Mouse (Mus musculus): ENCODE data around the gene Gm17334.

Gm17334 gene

GRCm38 (mm10) chr11:53796409-53797151, 23.6 kb upstream of the Gm17334 start:
- DNase-seq (ENCODE audit: low read depth, low spot score) = no peak

GRCm38 (mm10) chr11:53795813-53796212, 22.8 kb upstream of the Gm17334 start:
- peak; percentile 13 for DNase-seq (ENCODE audit: low read depth, low spot score)

GRCm38 (mm10) chr11:53794671-53795557, 21.9 kb upstream of the Gm17334 start:
- DNase-seq (ENCODE audit: low read depth, low spot score) = peak; percentile 79

- peak; percentile 14 for DNase-seq (ENCODE audit: low read depth, low spot score)
Observed at GRCm38 (mm10) chr11:53794015-53794414, 21.0 kb upstream of the Gm17334 start.

- DNase-seq (ENCODE audit: low read depth, low spot score) = no peak
Observed at GRCm38 (mm10) chr11:53792986-53793385, 20.0 kb upstream of the Gm17334 start.

- DNase-seq (ENCODE audit: low read depth, low spot score) = no peak
Observed at GRCm38 (mm10) chr11:53789277-53789676, 16.3 kb upstream of the Gm17334 start.

- DNase-seq (ENCODE audit: low read depth, low spot score) = no peak
Observed at GRCm38 (mm10) chr11:53788196-53788595, 15.2 kb upstream of the Gm17334 start.

GRCm38 (mm10) chr11:53786058-53787031, 13.4 kb upstream of the Gm17334 start:
- DNase-seq (ENCODE audit: low read depth, low spot score) = peak; percentile 50

GRCm38 (mm10) chr11:53785311-53785936, 12.4 kb upstream of the Gm17334 start:
- peak; percentile 69 for DNase-seq (ENCODE audit: low read depth, low spot score)

- no peak for DNase-seq (ENCODE audit: low read depth, low spot score)
Observed at GRCm38 (mm10) chr11:53783288-53783687, 10.3 kb upstream of the Gm17334 start.

GRCm38 (mm10) chr11:53781964-53782363, 9.0 kb upstream of the Gm17334 start:
- DNase-seq (ENCODE audit: low read depth, low spot score) = no peak

GRCm38 (mm10) chr11:53781201-53781775, 8.3 kb upstream of the Gm17334 start:
- no peak for DNase-seq (ENCODE audit: low read depth, low spot score)

- DNase-seq (ENCODE audit: low read depth, low spot score) = no peak
Observed at GRCm38 (mm10) chr11:53780262-53780661, 7.3 kb upstream of the Gm17334 start.

GRCm38 (mm10) chr11:53779808-53780207, 6.8 kb upstream of the Gm17334 start:
- DNase-seq (ENCODE audit: low read depth, low spot score) = no peak

- peak; percentile 59 for DNase-seq (ENCODE audit: low read depth, low spot score)
Observed at GRCm38 (mm10) chr11:53778455-53778854, 5.5 kb upstream of the Gm17334 start.

GRCm38 (mm10) chr11:53777736-53778135, 4.7 kb upstream of the Gm17334 start:
- DNase-seq (ENCODE audit: low read depth, low spot score) = no peak

- DNase-seq (ENCODE audit: low read depth, low spot score) = peak; percentile 42
Observed at GRCm38 (mm10) chr11:53774659-53775255, 1.8 kb upstream of the Gm17334 start.

- no peak for DNase-seq (ENCODE audit: low read depth, low spot score)
Observed at GRCm38 (mm10) chr11:53773641-53774360, 814 bp upstream of the Gm17334 start.

- no peak for DNase-seq (ENCODE audit: low read depth, low spot score)
Observed at GRCm38 (mm10) chr11:53772536-53772935, 451 bp downstream of the Gm17334 start.
